Mouse (Mus musculus): ENCODE measurements at regions not wholly inside any gene's neighbourhood (a gene's known extent, or its start where the extent isn't known, plus 50 kb on each side); places are given as distances from the start of the nearest gene placed in this dataset.

GRCm38 (mm10) chr9:31971801-31972628, 58.8 kb upstream of the Barx2 start:
- no peak for TF ChIP-seq GATA1 (IDR thresholded peaks at IDR 0.05; ENCODE audit: borderline replicate concordance, low read length)
- no peak for TF ChIP-seq FLI1 (IDR thresholded peaks at IDR 0.05; ENCODE audit: low read length)
